Mouse (Mus musculus): ENCODE measurements around the gene Cldn13. TPM values are rescaled to one million over a fixed set of nuclear protein-coding genes. Genes with fewer than 3 reads are reported as not detected.
"Not testable (repeated sequence)": the region's sequence is repeated elsewhere in the genome, so short reads cannot be mapped to it uniquely, and the experiment has no call there.

Gene Cldn13
- polyA plus RNA-seq (2014; fragmentation: Nextera tagmentation; extraction: Ambion mirVana): 0.39 TPM in 1 of 2 replicates, not detected in the other

GRCm38 (mm10) chr5:134915311-134915710 is at the start of gene Cldn13:
Cldn13 (minus strand) TSS chr5:134915526.
- no peaks in the 10 kb centered on the region for H3K9me3 ChIP-seq (ENCODE audit: low read depth, low read length)
- TF ChIP-seq CTCF (IDR thresholded peaks at IDR 0.05; ENCODE audit: low read depth): no peak
- no peak within 1 kb of the TSS; the same call in 1 of the 2 replicates for H3K9ac ChIP-seq
- no peaks in the 10 kb centered on the region for H3K36me3 ChIP-seq (ENCODE audit: insufficient read depth)
- 71% methylated on average over 8 of the region's 8 CpGs for WGBS
- peak within 1 kb of the TSS; percentile 30; the same call in 1 of the 2 replicates for H3K27ac ChIP-seq (ENCODE audit: low read depth)
- no peaks in the 10 kb centered on the region for H3K4me1 ChIP-seq (ENCODE audit: insufficient read depth)
- DNase-seq: no peak
- no peaks in the 10 kb centered on the region for H3K27me3 ChIP-seq (ENCODE audit: insufficient read depth, low read length)
- H3K4me3 ChIP-seq (ENCODE audit: low read depth, low read length): peak within 1 kb of the TSS; percentile 24; the same call in 1 of the 2 replicates
- no peak for ATAC-seq (ENCODE audit: insufficient read depth)
- H3K4me2 ChIP-seq: no peak within 1 kb of the TSS

GRCm38 (mm10) chr5:134964655-134965054 is 49.3 kb upstream of the Cldn13 start:
- not testable (repeated sequence) for H3K4me2 ChIP-seq; H3K4me3 ChIP-seq (ENCODE audit: low read depth, low read length); H3K36me3 ChIP-seq (ENCODE audit: insufficient read depth); H3K4me1 ChIP-seq (ENCODE audit: insufficient read depth); H3K9ac ChIP-seq; DNase-seq; H3K9me3 ChIP-seq (ENCODE audit: low read depth, low read length); H3K27me3 ChIP-seq (ENCODE audit: insufficient read depth, low read length); ATAC-seq (ENCODE audit: insufficient read depth); H3K27ac ChIP-seq (ENCODE audit: low read depth)

DNA sequence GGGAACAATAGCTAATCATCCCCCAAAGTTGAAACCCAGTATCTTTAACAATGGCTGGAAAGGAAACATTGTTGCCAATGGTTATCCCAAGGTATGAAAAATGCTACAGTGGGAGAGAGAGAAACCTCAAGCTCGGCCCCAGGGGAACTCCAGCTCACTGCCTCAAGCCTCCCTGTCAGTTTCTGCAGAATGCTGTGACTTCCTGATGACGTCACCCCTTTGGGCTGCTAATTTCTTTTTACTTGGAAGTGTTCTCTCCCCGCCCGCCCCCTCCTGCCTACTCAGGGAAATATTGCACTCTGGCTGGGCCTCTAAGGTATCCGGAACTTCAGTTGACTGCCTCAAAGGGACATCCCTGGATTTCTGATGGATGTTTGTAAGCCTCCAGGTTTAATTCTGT is 48.2 kb upstream of the Cldn13 start:
- TF ChIP-seq CTCF (IDR thresholded peaks at IDR 0.05; ENCODE audit: low read depth): peak; percentile 29; the same call in 1 of the 2 replicates
- Histone ChIP-seq H3K4me3 (ENCODE audit: low read depth, low read length) (no peak overlapping the region), H3K27me3 (ENCODE audit: insufficient read depth, low read length) (no peaks in the 10 kb centered on the region), H3K9me3 (ENCODE audit: low read depth, low read length) (no peaks in the 10 kb centered on the region), H3K4me1 (ENCODE audit: insufficient read depth) (no peaks in the 10 kb centered on the region; the same call in 1 of the 2 replicates), H3K9ac (no peak overlapping the region), H3K36me3 (ENCODE audit: insufficient read depth) (no peaks in the 10 kb centered on the region), H3K4me2 (no peak overlapping the region), H3K27ac (ENCODE audit: low read depth) (peak overlapping the region; percentile 1; the same call in 1 of the 2 replicates)
- WGBS: 14% methylated on average over 5 of the region's 5 CpGs
- DNase-seq: peak; percentile 78
- 0 out of 2 replicates have a peak, but pooled peaks have one; percentile 15 for ATAC-seq (ENCODE audit: insufficient read depth)

GRCm38 (mm10) chr5:134961519-134961918 is 46.2 kb upstream of the Cldn13 start:
- Histone ChIP-seq H3K9ac (no peak overlapping the region), H3K4me1 (ENCODE audit: insufficient read depth) (no peaks in the 10 kb centered on the region; the same call in 1 of the 2 replicates), H3K27ac (ENCODE audit: low read depth) (no peak overlapping the region; the same call in 1 of the 2 replicates), H3K27me3 (ENCODE audit: insufficient read depth, low read length) (no peaks in the 10 kb centered on the region), H3K9me3 (ENCODE audit: low read depth, low read length) (no peaks in the 10 kb centered on the region), H3K4me3 (ENCODE audit: low read depth, low read length) (no peak overlapping the region), H3K4me2 (no peak overlapping the region), H3K36me3 (ENCODE audit: insufficient read depth) (no peaks in the 10 kb centered on the region)
- TF ChIP-seq CTCF (IDR thresholded peaks at IDR 0.05; ENCODE audit: low read depth): no peak
- DNase-seq: no peak
- WGBS: 84% methylated on average over 2 of the region's 2 CpGs
- ATAC-seq (ENCODE audit: insufficient read depth): no peak

GRCm38 (mm10) chr5:134960430-134960829 is 45.1 kb upstream of the Cldn13 start:
- Histone ChIP-seq H3K27ac (ENCODE audit: low read depth) (no peak overlapping the region), H3K9ac (no peak overlapping the region), H3K36me3 (ENCODE audit: insufficient read depth) (no peaks in the 10 kb centered on the region), H3K27me3 (ENCODE audit: insufficient read depth, low read length) (no peaks in the 10 kb centered on the region), H3K4me3 (ENCODE audit: low read depth, low read length) (no peak overlapping the region), H3K9me3 (ENCODE audit: low read depth, low read length) (no peaks in the 10 kb centered on the region), H3K4me1 (ENCODE audit: insufficient read depth) (no peaks in the 10 kb centered on the region), H3K4me2 (no peak overlapping the region)
- no peak for TF ChIP-seq CTCF (IDR thresholded peaks at IDR 0.05; ENCODE audit: low read depth)
- 58% methylated on average over 2 of the region's 2 CpGs for WGBS
- no peak for DNase-seq
- no peak for ATAC-seq (ENCODE audit: insufficient read depth)

GRCm38 (mm10) chr5:134959114-134959513 is 43.8 kb upstream of the Cldn13 start:
- TF ChIP-seq CTCF (IDR thresholded peaks at IDR 0.05; ENCODE audit: low read depth): no peak
- no peak overlapping the region for H3K27ac ChIP-seq (ENCODE audit: low read depth)
- no peak overlapping the region for H3K9ac ChIP-seq
- ATAC-seq (ENCODE audit: insufficient read depth) (no peak), DNase-seq (no peak)
- H3K4me2 ChIP-seq: no peak overlapping the region
- WGBS: 60% methylated on average over 7 of the region's 7 CpGs
- no peaks in the 10 kb centered on the region for H3K4me1 ChIP-seq (ENCODE audit: insufficient read depth)
- H3K27me3 ChIP-seq (ENCODE audit: insufficient read depth, low read length): no peaks in the 10 kb centered on the region
- no peaks in the 10 kb centered on the region for H3K9me3 ChIP-seq (ENCODE audit: low read depth, low read length)
- no peaks in the 10 kb centered on the region for H3K36me3 ChIP-seq (ENCODE audit: insufficient read depth)
- no peak overlapping the region for H3K4me3 ChIP-seq (ENCODE audit: low read depth, low read length)

DNA sequence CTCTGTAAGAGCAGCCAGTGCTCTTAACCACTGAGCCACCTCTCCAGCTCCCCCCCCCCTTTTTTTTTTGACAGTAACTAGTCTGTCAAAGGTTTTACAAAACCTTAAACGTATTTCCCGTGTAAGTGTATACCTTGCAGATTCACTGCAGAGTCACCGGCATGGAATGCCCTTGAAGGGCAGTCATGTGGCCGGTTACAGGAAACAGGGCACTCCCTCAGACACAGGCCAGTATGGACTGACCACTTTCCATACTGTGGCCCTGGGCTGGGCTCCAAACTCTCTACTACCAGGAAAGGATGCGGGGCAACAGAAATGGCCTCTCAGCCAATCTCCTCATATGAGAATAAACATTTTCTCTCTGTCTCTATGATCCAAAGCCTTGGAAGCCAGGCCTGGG is 40.2 kb upstream of the Cldn13 start:
- no peak for ATAC-seq (ENCODE audit: insufficient read depth)
- Histone ChIP-seq H3K27ac (ENCODE audit: low read depth) (no peak overlapping the region), H3K4me3 (ENCODE audit: low read depth, low read length) (no peak overlapping the region), H3K27me3 (ENCODE audit: insufficient read depth, low read length) (no peaks in the 10 kb centered on the region), H3K9me3 (ENCODE audit: low read depth, low read length) (no peaks in the 10 kb centered on the region), H3K4me2 (no peak overlapping the region), H3K36me3 (ENCODE audit: insufficient read depth) (no peaks in the 10 kb centered on the region), H3K9ac (no peak overlapping the region), H3K4me1 (ENCODE audit: insufficient read depth) (peaks cover 9% of the 10 kb centered on the region)
- no peak for TF ChIP-seq CTCF (IDR thresholded peaks at IDR 0.05; ENCODE audit: low read depth)
- 53% methylated on average over 5 of the region's 5 CpGs for WGBS
- DNase-seq: no peak

Measured in lung, embryonic 14.5 days (tissue).